Mouse (Mus musculus): ENCODE data around the gene Slc36a1. TPM values are rescaled to one million over a fixed set of nuclear protein-coding genes. Genes with fewer than 3 reads are reported as not detected.

Slc36a1 gene
- total RNA-seq, 2 experiments from 2014 or later: 1.8 to 2.5 TPM

DNA sequence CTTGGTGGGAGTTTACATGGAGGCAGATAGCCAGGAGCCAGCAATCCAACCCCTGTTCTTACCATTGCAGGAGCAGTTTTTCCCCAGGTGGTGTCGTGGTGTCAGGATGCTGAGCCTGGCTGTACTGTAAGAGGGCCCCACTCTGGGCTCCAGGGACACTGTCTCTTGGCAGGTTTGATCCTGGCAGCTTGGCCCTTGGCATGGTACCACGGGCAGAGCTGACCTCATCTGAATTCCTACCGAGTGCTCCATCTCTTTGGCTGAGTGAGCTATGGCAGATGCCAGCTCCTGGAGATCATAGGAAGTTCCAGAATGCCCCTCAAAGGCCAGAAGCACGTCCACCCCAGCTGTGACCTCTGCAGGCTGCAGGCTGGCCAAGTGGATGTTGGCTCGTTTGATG lies 57.9 kb downstream of the Slc36a1 start:
- ATAC-seq (replicated peaks; ENCODE audit: low FRiP score, poor library complexity, severe bottlenecking): no peak

DNA sequence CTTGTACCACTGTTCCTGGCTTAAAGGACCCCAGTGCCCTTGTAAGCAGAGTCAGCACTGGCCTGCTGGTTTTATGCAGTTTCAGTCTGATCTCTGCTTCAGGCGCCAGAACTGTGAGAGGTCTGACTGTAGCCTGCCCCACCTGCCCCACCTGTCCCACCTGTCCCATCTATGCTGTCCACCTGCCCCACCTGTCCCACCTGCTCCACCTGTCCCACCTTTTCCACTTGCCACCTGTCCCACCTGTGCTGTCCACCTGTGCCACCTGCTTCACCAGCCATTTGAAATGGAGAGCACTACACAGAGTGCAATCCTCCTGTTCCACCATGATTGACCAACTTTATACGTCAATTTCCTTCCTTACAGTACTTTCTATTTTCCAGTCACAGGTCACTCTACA lies 60.2 kb downstream of the Slc36a1 start:
- ATAC-seq (replicated peaks; ENCODE audit: low FRiP score, poor library complexity, severe bottlenecking): no peak

DNA sequence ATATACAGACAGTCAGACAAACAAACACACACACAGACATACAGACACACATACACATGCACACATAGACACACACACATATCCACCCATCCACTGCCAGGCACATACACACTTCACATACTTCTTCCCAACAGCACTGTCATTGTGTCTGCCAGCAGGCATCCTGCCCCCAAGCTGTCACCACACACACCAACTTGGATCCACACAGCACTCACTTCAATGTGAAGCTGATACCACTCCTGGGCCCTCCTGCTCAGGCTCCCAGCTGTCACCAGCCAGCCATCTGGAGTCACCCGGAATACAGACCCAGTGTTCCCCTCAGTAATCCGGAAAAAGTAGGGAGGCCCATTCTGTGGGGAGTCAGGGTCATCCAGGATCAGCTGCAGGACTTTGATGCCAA lies 61.5 kb downstream of the Slc36a1 start:
- no peak for ATAC-seq (replicated peaks; ENCODE audit: low FRiP score, poor library complexity, severe bottlenecking)

DNA sequence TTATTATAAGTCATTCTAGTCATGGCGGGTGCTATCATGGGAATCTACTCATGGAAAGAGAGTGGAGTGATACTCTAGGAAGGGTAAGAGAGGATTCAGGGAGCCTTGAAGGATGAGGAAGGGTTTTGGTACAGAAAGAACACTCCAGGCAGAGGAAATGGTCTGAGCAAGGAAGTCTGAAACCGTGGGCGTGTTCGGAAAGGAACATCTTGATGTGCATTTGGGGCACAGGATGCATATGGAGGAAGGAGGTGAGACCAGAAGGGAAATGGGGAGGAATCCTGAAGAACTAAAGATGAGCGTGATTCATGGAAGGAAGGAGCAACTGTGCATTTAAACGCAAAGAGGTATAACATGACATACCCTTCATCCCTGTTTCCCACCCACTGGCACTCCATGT lies 64.4 kb downstream of the Slc36a1 start:
- no peak for ATAC-seq (replicated peaks; ENCODE audit: low FRiP score, poor library complexity, severe bottlenecking)

DNA sequence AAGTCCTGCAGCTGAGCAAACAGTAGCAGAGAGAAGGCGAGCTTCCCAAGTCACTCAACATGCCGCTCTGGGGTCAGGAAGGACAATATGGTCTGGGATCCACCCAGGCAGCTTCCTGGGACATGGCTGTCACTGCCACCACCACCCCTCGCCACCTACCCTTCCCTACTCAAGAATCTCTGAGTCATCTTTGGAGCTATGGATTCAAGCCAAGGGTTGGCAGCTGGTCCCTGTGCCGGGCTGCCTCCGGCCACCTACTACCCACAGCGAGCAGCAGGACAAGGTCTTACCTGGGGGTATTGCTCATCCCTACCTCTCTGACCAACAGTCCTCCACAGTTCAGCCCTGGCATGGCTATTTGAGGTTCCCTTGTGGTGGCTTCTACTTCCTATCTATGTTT lies 70.6 kb downstream of the Slc36a1 start:
- no peak for ATAC-seq (replicated peaks; ENCODE audit: low FRiP score, poor library complexity, severe bottlenecking)

Other genes starting within 250 kb of the Slc36a1 start
- 6.3 and 7.9 TPM in 2 replicates for gene Tnip1, start 241.4 kb upstream of the Slc36a1 start, total RNA-seq (2015; ENCODE audit: low replicate concordance)
- 3.3 and 8.7 TPM in 2 replicates for gene Tnip1, start 241.4 kb upstream of the Slc36a1 start, total RNA-seq (2017; ENCODE audit: low replicate concordance)
- gene Anxa6, start 170.9 kb upstream of the Slc36a1 start, total RNA-seq (2015; ENCODE audit: low replicate concordance): 12.3 and 15.1 TPM in 2 replicates
- gene Anxa6, start 170.9 kb upstream of the Slc36a1 start, total RNA-seq (2017; ENCODE audit: low replicate concordance): 14.6 and 16.3 TPM in 2 replicates
- 7.1 and 7.2 TPM in 2 replicates for gene Ccdc69, start 126.2 kb upstream of the Slc36a1 start, total RNA-seq (2015; ENCODE audit: low replicate concordance)
- 1.5 and 2.1 TPM in 2 replicates for gene Ccdc69, start 126.2 kb upstream of the Slc36a1 start, total RNA-seq (2017; ENCODE audit: low replicate concordance)
- 26.4 and 26.7 TPM in 2 replicates for gene Gm2a, start 106.2 kb upstream of the Slc36a1 start, total RNA-seq (2015; ENCODE audit: low replicate concordance)
- gene Gm2a, start 106.2 kb upstream of the Slc36a1 start, total RNA-seq (2017; ENCODE audit: low replicate concordance): 10.9 and 13.8 TPM in 2 replicates
- gene Slc36a3, start 52.6 kb upstream of the Slc36a1 start, total RNA-seq (2015; ENCODE audit: low replicate concordance): not detected in 2 replicates
- not detected in 2 replicates for gene Slc36a3, start 52.6 kb upstream of the Slc36a1 start, total RNA-seq (2017; ENCODE audit: low replicate concordance)
- not detected in 2 replicates for gene Slc36a2, start 19.3 kb upstream of the Slc36a1 start, total RNA-seq (2015; ENCODE audit: low replicate concordance)
- gene Slc36a2, start 19.3 kb upstream of the Slc36a1 start, total RNA-seq (2017; ENCODE audit: low replicate concordance): not detected in 2 replicates
- not detected in 2 replicates for gene Fat2, start 132.2 kb downstream of the Slc36a1 start, total RNA-seq (2015; ENCODE audit: low replicate concordance)
- not detected in 2 replicates for gene Fat2, start 132.2 kb downstream of the Slc36a1 start, total RNA-seq (2017; ENCODE audit: low replicate concordance)
- 1.8 and 3.8 TPM in 2 replicates for gene Sparc, start 218.8 kb downstream of the Slc36a1 start, total RNA-seq (2015; ENCODE audit: low replicate concordance)
- gene Sparc, start 218.8 kb downstream of the Slc36a1 start, total RNA-seq (2017; ENCODE audit: low replicate concordance): 1.9 and 9.3 TPM in 2 replicates

Measured in erythroid progenitor cell, adult 5-6 weeks (primary cell).